Mouse (Mus musculus): ENCODE measurements at regions not wholly inside any gene's neighbourhood (a gene's known extent, or its start where the extent isn't known, plus 50 kb on each side); places are given as distances from the start of the nearest gene placed in this dataset.
"Not testable (repeated sequence)": the region's sequence is repeated elsewhere in the genome, so short reads cannot be mapped to it uniquely, and the experiment has no call there.

DNA sequence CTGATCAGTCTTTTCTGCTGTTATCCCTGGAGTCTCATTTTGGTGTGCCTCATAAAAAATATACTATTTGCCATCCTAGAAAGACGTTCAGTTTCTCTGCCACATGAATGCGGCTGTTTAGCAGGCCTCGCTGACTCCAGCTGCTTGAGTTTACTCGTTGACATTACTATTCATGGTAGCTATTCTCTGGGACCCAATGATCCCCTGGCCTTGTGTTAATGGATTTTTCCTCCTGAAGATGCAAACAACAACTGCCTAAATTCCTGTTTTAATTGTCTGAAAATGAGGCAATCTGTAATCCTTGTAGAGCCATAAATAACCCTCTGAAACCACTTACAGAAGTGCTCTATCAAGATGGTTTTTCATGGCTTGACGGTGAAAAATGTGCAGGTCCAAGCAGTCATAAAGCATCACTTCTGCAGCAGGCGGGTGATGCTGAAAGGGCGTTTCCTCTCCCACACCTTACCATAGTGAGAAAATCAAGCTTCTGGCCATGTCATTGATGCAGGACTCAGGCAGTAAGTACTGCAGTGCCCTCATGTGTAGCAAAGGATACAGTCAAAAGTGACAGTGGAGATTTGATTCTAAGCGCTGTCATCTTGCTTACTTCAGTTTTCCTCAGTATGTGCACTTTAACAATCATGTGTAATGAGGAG, 419.7 kb upstream of the Lrp1b start:
- DNase-seq (ENCODE audit: low spot score in 2 of 2) = no peak

DNA sequence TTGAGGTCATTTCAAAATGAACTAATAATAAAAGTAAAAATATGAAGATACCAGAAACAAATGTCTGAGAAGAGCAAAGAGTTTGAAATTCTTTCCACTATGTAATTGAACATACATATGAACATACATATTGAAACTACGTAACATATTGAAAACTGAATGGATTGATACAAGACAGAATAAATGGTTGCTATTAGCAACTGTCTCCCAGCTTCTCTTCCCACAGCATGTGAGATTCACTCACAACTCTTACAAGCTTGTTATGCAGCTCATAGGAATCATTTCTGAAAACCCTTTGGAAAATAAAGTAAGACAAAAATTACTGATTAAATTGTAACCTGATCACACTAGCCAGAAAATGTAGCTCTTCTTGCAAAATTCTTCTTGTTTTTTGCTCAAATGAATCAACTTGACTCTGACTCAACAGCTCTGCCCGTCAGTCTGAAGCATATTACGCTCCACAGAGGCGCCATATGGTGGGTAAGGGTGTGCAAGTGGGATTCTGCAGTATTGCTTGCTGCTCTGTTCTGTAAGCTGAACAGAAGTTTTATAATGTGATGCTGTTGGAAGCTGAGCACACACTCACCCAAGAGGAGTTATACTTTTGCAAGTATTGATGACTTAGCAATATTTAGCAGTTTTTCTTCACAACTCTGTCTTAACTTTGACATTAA, 444.3 kb upstream of the Lrp1b start:
- DNase-seq (ENCODE audit: low spot score in 2 of 2) = peak in 1 of 2 experiments; percentile 4

DNA sequence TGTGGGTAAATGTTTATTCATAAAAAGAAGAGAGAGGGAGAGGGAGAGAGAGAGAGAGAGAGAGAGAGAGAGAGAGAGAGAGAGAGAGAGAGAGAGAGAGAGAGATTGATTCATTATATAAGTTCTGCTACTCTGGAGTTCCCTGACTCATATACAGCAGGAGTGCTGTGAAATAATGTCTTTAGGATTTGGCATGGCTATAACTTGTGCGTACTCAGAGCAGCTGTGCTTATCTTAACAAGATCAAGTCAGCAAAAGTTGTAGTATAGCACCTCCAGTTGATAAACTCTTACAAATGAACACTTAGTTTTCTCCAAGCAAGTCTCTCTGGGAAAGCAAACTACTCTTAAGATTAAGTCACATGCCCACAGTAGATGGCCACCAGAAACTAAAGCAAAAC, 435.3 kb upstream of the Kynu start:
- DNase-seq (ENCODE audit: low spot score in 2 of 2) = no peak

DNA sequence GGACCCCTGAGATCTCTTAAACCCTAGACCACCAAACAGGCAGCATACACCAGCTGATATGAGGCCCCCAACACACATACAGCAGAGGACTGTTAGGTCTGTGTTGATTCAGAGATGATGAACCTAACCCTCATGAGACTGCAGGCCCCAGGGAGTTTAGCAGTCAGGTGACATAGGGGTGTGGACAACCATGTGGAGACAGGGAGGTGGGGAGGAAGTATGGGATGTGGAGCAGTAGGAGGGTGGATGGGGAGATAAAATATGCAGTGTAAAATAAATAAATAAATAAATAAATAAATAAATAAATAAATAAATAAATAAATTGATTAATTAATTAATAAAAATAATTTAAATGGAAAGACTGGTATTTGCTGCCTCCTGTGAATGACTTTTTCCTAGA, 401.6 kb upstream of the Kynu start:
- no peak for DNase-seq (ENCODE audit: low spot score in 2 of 2)

DNA sequence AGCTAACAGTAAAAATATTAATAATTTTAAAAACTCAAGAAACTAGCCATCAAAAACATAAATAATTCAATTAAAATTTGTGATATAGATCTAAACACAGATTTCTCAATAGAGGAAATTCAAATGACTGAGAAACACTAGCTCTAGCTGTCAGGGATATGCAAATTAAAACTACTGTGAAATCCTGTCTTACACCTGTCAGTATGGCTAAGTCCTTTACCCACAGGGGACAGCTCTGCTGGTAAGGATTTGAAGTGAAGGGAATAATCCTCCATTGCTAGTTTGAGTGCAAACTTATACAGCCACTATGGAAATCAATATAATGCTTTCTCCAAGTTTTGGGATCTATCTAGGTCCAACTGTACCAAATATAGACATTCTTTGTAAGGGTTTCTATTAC, 373.0 kb upstream of the Kynu start:
- no peak for DNase-seq (ENCODE audit: low spot score in 2 of 2)

DNA sequence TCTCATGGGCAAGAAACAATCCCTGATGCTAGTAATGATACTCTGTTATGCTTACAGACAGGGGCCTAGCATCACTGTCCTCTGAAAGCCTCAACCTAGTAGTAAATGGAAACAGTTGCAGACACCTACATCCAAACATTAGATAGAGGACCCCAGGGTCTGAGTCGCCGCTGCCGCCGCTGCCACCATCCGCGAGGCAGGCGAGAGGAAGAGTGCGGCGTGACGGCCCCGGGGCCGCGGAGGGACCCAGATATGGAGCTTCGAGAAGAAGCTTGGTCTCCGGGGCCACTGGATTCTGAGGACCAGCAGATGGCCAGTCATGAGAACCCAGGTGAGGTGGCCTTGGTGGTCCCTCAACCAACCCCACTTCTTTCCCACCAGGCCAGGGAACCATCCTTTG, 359.6 kb upstream of the Kynu start:
- not testable (repeated sequence) for DNase-seq (ENCODE audit: low spot score in 2 of 2)

DNA sequence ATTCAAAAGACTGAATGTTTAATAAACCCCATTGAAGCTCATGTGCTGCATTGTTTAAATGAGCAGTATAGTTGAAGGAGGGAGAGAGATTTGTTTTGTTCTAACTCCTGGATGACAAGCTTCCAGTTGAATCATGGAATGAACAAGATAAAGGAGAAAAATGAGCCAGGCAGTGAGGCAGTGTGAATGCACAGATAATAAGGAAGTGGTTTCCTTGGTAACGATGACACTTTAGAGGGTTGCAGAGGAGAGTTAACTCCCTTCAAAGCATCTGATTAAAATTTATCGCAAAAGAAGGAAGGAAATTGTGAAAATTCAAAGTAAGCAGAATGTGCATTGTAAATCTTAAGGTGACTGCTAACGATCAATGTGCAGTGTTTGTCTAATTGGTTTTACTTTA, 346.9 kb upstream of the Kynu start:
- no peak for DNase-seq (ENCODE audit: low spot score in 2 of 2)

DNA sequence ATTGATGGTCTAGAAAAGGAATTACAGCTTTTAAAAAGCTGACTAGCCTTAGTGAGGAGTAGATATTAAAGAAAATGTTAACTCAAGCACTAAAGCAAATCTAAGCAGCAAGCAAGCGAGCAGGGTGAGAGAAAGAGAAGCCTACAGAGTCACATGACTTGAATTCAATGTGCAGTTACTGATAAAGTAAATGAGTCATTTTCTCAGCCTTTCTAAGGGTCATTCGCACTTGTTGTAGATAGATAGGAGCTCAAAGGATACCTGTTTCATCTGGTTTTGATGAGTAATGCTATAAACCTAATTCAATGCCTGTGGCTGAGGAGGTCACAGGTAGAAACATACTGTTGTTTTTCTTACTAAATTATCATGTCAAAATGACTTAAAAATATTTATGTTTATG, 341.2 kb upstream of the Kynu start:
- no peak for DNase-seq (ENCODE audit: low spot score in 2 of 2)

DNA sequence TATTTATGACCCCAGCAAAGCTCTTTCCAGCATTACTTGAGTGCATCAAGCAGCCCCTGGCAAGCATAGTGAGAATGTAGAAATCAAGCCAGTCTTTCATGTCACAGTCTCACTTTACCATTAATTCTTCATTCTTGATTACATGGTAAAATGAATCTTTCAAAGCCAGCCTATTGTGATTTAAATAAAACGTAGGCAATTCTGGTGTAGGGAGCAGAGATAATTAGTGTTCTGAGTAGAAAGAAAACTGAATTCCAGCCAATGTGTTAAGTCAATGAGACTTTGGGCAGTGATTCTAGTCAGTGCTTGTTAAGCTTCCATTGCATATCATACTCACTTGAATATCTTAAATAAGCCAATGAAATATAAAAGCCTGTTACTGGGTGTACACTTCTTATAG, 338.0 kb upstream of the Kynu start:
- no peak for DNase-seq (ENCODE audit: low spot score in 2 of 2)

DNA sequence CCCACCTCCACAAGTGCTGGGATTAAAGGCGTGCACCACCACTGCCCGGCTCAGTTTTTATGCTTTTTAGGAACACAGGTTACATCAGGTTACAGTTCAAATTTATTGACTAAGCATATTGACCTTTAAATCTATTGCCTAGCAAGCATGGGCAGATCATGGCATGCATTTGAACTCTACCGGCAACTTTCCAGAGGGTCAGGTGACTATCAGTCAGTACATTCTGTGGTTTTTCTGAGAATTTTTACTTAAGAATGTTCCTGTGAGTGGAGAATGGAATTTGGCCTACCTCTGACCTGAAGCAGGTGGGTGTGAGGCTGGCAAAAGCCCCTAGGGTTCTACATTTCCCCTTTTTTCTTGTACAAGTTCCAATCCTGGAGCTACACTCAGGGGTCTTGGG, 332.4 kb upstream of the Kynu start:
- DNase-seq (ENCODE audit: low spot score in 2 of 2) = no peak

DNA sequence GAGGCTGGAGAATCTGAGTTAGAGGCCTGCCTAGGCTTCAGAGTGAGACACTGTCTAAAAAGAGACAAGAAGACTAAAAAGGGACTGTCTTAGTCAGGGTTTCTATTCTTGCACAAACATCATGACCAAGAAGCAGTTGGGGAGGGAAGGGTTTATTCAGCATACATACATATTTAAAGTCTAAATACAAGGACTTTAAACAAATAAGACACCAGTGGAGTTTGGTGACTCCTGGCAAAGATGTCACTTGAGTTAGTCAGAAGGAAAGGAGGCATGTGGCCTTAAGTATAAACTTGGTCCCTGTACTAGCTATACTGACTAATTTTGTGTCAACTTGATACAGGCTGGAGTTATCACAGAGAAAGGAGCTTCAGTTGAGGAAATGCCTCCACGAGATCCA, 330.4 kb upstream of the Kynu start:
- DNase-seq (ENCODE audit: low spot score in 2 of 2) = not testable (repeated sequence)

DNA sequence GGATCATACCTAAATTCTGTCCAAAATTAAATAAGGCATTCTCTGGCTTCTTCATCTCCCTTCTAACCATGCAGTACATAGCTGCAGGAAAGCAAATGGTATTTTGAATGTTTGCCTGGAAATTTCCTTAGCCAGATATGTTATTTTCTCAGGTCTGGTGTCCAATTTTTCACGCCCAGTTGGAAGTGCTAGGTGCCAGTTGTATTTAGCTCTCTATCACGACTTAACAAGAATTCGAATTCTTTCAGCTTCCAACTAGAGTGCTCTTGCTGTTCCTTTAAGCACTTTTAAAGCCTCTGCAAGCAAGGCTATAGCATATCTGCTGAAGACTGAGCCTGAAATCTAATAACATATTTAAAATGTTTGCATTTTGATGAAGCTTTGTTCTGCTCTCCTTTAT, 308.3 kb upstream of the Kynu start:
- DNase-seq (ENCODE audit: low spot score in 2 of 2) = no peak

DNA sequence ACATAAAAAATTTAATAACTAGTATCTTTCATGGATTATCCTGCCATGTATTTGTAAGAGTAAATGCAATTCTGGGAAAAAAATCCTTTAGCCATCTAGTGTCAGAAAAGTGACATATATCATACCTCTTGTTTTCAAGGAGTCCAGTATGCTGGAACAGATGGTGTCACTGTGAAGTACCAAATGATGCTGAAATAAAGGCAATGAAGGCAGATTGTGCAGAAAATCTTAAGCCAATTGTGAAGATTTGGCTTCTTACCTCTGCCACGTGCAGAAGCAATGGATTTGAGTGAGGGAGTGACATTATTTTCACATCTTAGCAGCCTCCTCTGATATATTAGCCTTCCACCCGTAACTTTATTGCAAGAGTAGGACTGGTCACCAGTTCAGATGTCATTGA, 306.5 kb upstream of the Kynu start:
- DNase-seq (ENCODE audit: low spot score in 2 of 2) = no peak

DNA sequence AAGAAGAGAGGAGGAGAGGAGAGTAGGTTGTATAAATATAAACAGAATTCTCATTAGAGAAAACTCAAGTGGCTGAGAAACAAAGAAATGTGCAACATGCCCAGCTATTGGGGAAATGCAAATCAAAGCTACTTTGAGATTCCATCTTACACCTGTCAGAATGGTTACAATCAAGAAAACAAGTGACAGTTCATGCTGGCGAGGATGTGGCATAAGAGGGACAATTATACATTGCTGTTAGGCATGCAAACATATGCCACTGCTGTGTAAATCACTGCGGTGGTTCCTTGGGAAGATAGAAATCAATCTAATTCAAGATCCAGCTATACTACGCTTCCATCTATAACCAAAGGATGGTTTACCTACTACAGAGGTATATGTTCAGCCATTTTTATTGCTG, 300.4 kb upstream of the Kynu start:
- no peak for DNase-seq (ENCODE audit: low spot score in 2 of 2)

DNA sequence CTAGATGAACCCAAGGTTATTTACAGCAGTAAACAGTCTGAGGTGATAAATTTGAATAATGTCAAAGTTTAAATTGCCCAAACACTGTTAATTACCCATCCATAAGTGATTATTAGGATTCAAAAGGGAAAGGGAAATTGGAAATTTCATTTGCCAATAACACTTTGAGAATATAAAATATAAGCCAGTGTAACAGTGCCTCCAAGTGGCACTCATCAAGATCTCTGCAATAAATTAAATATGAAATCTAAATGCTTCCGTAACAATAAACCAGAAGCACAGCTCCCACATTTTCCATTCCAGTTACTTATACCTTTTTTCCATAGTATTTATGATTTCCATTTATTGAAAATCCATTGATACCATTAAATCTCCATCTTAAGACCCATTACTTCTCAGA, 284.3 kb upstream of the Kynu start:
- no peak for DNase-seq (ENCODE audit: low spot score in 2 of 2)

DNA sequence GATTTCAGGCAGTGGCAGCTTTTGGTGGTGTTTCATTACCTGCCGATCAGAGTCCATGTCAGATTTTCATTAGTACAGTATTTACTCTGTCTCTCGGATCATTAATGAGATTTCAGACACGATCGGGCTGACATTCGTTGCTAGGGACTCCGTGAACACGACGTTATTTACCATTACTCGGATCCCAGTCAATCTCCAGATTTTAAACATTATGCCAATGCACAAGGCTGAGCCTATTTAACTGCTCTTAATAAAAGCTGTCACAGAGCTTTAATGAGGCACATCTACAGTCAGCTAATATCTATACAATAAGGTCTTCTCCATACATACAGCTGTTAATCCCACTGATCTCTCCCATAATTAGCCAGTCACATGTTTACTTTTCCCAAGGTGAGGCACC, 283.0 kb upstream of the Kynu start:
- DNase-seq (ENCODE audit: low spot score in 2 of 2) = no peak

DNA sequence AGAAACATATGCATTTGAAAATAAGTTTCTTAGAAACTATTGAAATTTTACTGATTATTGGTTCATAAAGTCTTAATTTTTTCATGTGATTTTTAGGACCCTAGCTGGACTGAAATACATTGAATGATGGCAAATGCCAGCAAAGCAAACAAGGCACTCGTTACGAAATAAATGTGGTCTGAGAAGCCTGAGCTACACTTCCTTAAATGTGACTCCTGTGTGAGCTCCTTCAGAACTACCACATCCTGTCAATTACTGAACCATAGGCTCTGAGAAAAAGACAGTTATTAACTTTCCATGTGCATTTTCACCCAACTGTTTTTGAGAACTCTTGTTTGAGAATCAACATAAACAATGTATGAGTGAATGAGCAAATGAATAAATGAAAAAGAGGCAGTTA, 281.1 kb upstream of the Kynu start:
- no peak for DNase-seq (ENCODE audit: low spot score in 2 of 2)

DNA sequence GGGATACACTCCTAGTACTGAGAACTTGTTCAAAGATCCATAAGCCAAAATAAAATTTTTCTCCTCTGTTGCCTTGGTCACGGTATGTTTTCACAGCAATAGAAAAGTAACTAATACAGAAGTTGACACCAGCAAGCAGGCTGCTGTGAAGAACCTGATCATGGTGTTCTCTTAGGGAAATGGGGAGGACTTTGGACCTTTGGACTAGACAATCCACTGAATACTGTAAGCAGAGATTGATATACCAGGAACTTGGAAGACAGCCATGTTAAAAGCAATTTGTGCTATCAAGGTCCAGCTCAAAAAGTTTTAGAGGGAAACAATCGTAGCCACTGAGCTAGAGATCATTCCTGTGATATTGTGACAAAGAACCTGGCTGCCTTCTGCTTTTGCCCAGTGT, 259.3 kb upstream of the Kynu start:
- DNase-seq (ENCODE audit: low spot score in 2 of 2) = no peak

DNA sequence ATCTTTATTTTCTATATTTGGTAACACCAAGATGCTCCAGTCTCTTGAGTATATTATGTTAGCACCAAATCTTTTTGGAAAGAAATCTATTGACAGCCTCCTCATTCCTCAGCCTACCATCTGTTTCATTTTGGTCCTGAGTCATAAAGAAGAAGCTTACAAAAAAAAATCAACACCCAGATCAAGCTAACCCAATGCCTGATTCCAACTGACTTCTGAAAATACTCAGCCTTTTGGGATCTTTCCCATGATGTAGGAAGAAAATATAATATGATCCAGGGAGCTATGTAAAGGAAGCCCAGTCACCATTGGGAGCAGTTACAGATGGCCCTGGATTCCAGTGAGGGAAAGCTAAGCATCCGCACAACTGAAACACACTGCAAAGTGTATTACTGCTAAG, 231.3 kb upstream of the Kynu start:
- DNase-seq (ENCODE audit: low spot score in 2 of 2) = no peak

DNA sequence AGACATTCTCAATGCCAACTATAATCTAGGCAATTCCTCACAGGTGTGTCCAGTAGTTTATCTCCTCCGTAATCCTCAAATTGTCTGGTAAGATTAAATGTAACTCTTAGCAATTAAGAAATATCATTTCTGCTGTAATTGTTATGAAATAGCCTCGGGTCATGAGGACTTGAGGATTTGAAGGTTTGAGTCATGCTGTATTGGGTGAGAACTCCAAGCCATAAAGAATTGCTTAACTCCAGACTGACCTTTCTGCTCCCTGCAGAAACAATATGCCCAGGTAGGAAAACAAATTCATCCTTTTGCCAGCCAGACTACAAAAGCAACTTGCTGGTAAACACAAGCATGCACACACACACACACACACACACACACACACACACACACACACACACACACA, 190.8 kb upstream of the Kynu start:
- DNase-seq (ENCODE audit: low spot score in 2 of 2) = no peak

DNA sequence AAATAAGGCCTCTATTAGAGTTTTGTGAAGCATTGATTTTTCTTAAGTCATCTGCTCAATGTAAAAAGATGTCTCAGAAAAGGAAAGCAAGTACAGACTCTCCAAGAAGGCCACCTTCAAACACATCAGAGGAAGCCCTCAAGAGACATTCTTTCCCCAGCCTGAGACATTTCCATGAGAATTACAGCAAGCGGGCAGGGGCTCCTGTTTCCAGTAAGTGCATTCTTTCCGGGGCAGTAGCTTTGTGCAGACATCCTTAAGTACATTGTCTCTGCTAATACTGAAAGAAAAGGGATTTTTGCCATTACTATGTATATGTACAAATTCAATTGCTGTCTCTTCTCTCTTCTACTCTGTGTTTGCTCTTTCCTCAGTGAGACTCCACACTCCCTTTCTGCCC, 189.3 kb upstream of the Kynu start:
- DNase-seq (ENCODE audit: low spot score in 2 of 2) = no peak

DNA sequence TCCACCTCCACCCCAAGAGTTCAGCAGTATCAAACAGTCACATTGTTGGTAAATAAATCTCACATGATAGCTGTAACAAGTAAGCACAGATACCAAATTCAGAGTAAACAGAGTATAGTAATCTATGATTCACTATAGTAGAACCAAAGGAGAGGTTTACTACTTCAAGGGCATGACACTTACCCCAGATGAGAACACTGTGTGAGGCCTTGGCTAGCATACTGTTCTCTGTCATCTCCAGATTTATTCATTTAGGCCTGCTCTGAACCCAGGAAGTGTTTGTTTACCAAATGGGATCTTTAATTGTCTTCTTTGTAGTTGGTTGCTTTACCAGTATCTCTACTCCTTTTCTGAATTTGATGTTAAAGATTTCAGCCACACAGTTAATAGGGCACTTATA, 151.8 kb upstream of the Kynu start:
- no peak for DNase-seq (ENCODE audit: low spot score in 2 of 2)

DNA sequence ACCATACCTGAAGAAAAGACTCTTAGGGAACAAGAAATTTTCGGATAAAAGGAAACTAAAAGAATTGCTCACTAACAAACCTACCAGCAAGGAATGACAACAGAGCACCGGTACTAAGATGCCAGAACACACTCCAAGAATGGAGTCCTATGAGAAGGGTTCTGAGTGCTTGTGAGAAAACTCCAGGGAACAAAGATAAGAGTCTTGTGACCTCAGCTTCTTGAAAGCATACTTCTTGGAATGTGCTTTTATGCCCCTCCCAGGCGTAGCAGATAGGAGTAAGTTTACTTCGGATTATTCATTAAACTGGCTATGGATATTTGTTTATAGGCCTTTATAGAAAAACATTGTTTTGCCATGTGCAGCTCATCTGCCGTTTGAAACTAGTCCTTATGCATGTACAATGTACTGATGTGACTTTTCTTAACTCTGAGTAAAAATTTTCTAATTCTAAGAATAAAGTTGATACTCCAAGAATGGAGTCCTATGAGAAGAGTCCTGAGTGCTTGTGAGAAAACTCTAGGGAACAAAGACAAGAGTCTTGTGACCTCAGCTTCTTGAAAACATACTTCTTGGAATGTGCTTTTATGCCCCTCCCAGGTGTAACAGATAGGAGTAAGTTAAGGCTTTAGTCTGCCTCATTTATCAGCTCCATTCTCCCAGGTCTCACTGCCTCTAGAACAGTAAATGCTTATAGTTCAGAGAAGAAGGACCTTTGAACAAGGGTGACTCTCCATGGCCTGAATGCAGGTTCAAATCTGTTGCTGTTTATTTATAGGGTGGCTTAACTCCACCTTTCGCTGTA, 150.8 kb upstream of the Kynu start:
- no peak for DNase-seq (ENCODE audit: low spot score in 2 of 2)

All from cerebellum, postnatal 4 days (tissue).